Mouse (Mus musculus): ENCODE results near the gene Vgll4. TPM values are rescaled to one million over a fixed set of nuclear protein-coding genes. Genes with fewer than 3 reads are reported as not detected.

Vgll4 gene
- polyA plus RNA-seq, 1 experiment from 2014 or later = 111 TPM

GRCm38 (mm10) chr6:114882212-114882611, 87.6 kb downstream of the Vgll4 start:
- peak overlapping the region; percentile 38 for H3K4me3 ChIP-seq
- DNase-seq (ENCODE audit: low spot score) = no peak
- H3K4me1 ChIP-seq = peaks cover 97% of the 10 kb centered on the region
- H3K36me3 ChIP-seq (replicated peaks) = peaks cover 51% of the 10 kb centered on the region
- H3K9me3 ChIP-seq = no peaks in the 10 kb centered on the region; the same call in 1 of the 2 replicates
- WGBS = 31% methylated on average over 5 of the region's 5 CpGs
- no peaks in the 10 kb centered on the region for H3K27me3 ChIP-seq (replicated peaks; ENCODE audit: low read depth, poor library complexity, severe bottlenecking)
- peak overlapping the region; percentile 86 for H3K27ac ChIP-seq (replicated peaks)

DNA sequence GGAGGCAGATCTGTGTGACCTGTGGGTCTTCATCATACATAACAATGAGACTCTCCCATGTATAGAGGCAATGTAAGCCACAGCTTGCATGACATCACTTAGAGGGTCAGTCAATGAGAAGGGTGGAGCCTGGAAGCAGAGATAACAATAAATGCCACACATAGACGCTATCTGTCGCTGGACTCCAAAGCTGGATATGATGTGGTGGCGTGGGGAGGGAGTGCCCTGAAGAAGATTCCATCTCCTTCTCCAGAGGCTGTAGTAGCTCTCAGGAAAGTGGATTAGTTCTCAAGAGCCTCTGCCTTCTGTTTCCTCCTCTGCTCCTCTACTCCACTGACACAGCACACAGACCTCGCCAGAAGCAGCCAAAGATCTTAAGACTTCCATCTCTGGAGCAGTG, 89.0 kb downstream of the Vgll4 start:
- Histone ChIP-seq H3K4me3 (no peak overlapping the region), H3K27ac (replicated peaks) (0 out of 2 replicates have a peak overlapping the region, but pooled peaks have one; percentile 63), H3K27me3 (replicated peaks; ENCODE audit: low read depth, poor library complexity, severe bottlenecking) (no peaks in the 10 kb centered on the region), H3K9me3 (no peaks in the 10 kb centered on the region; the same call in 1 of the 2 replicates), H3K4me1 (peaks cover 97% of the 10 kb centered on the region), H3K36me3 (replicated peaks) (peaks cover 38% of the 10 kb centered on the region)
- no peak for DNase-seq (ENCODE audit: low spot score)
- 85% methylated on average over 4 of the region's 4 CpGs for WGBS

DNA sequence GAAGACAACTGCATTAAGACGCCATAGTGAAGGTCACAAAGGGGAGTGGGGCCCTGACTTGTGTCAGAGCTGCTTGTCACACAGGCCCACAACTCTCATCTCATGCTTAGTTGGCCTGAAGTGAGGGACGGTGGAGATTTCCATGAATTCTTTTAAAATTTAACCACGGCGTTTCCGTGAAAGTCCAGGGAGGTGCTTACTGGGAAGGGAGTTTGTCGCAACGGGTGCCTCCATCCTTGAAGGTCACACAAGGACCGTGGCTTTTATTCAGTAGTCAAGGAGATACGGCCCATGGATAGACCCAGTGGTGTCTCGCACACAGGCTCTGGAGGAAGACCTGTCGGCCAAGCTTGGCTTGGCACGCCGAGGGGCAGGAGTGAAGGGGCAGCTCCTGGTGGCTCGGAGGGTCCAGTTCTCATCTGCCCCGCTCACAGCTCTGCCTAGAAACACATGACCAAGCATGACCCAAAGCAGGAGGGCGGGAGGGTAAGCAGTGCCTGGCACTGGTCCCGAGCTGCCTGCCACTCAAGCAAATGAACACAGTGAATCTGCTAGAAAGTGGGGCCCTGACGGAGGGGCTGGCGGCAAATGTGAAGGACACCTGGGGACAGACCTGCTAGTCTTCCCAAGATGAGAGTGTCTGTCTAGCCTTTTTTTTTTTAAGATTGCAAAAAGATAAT, 90.8 kb downstream of the Vgll4 start:
- no peak overlapping the region for H3K4me3 ChIP-seq
- peaks cover 99% of the 10 kb centered on the region for H3K4me1 ChIP-seq
- no peaks in the 10 kb centered on the region; the same call in 1 of the 2 replicates for H3K9me3 ChIP-seq
- no peaks in the 10 kb centered on the region for H3K27me3 ChIP-seq (replicated peaks; ENCODE audit: low read depth, poor library complexity, severe bottlenecking)
- H3K27ac ChIP-seq (replicated peaks) = peak overlapping the region; percentile 36
- DNase-seq (ENCODE audit: low spot score) = no peak
- 91% methylated on average over 19 of the region's 19 CpGs for WGBS
- peaks cover 19% of the 10 kb centered on the region for H3K36me3 ChIP-seq (replicated peaks)

DNA sequence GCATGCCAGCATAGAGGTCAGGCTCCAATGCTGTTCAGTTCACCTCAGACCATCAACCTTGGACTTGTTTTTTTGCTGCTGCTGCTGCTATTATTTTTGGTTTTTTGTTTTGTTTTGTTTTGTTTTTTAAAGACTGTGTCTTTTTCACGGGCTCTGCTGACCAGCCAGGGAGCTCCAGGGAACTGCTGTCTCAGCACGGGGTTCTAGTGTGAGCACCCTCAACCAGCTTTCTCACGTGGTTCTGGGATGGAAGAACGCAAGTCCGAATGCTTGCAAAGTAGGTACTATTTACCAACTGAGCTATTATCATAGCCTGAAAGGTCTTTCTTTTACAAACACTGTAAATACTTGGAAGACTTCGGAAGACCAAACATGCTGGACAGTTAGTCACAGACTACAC, 93.2 kb downstream of the Vgll4 start:
- no peaks in the 10 kb centered on the region for H3K9me3 ChIP-seq
- no peaks in the 10 kb centered on the region for H3K27me3 ChIP-seq (replicated peaks; ENCODE audit: low read depth, poor library complexity, severe bottlenecking)
- H3K4me3 ChIP-seq = no peak overlapping the region
- peak overlapping the region; percentile 96 for H3K27ac ChIP-seq (replicated peaks)
- peaks cover 19% of the 10 kb centered on the region for H3K36me3 ChIP-seq (replicated peaks)
- no peak for DNase-seq (ENCODE audit: low spot score)
- 79% methylated on average over 6 of the region's 6 CpGs for WGBS
- H3K4me1 ChIP-seq = peaks cover 92% of the 10 kb centered on the region

GRCm38 (mm10) chr6:114876033-114876432, 93.8 kb downstream of the Vgll4 start:
- Histone ChIP-seq H3K4me1 (peaks cover 92% of the 10 kb centered on the region), H3K36me3 (replicated peaks) (peaks cover 24% of the 10 kb centered on the region), H3K9me3 (no peaks in the 10 kb centered on the region), H3K27me3 (replicated peaks; ENCODE audit: low read depth, poor library complexity, severe bottlenecking) (no peaks in the 10 kb centered on the region), H3K27ac (replicated peaks) (peak overlapping the region; percentile 96), H3K4me3 (peak overlapping the region; percentile 65; the same call in 1 of the 2 replicates)
- 23% methylated on average over 4 of the region's 4 CpGs for WGBS
- no peak for DNase-seq (ENCODE audit: low spot score)

DNA sequence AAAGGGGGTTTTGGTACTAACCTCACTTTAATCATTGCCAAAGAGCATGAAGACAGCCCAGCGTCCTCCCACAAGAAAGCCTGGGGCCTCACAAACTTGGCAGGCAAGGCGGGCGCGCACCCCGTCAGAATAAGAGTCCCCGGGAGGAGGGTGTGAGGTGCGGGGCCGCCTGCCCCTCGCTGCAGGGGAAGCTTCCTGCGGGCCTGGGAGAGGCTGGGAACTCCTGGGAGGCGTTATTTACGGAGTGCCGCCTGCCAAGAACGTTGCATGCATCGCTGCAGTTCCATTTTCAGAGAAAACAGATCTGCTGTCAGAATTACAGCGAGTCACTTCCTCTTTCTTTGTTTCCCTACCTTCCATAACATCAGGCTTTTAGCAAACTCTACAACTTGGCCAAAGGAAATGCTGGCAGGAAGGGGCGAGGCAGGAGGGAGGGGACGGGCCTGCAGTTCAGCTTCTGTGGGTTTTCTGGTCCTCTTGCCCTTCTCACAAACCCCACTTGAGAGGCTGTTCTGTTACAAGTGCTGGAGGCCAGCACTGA, 94.7 kb downstream of the Vgll4 start:
- Histone ChIP-seq H3K27me3 (replicated peaks; ENCODE audit: low read depth, poor library complexity, severe bottlenecking) (no peaks in the 10 kb centered on the region), H3K36me3 (replicated peaks) (peaks cover 28% of the 10 kb centered on the region), H3K9me3 (no peaks in the 10 kb centered on the region), H3K27ac (replicated peaks) (peak overlapping the region; percentile 96), H3K4me3 (peak overlapping the region; percentile 65), H3K4me1 (peaks cover 92% of the 10 kb centered on the region)
- peak; percentile 95 for DNase-seq (ENCODE audit: low spot score)
- under 1% methylated on average over 18 of the region's 18 CpGs for WGBS

DNA sequence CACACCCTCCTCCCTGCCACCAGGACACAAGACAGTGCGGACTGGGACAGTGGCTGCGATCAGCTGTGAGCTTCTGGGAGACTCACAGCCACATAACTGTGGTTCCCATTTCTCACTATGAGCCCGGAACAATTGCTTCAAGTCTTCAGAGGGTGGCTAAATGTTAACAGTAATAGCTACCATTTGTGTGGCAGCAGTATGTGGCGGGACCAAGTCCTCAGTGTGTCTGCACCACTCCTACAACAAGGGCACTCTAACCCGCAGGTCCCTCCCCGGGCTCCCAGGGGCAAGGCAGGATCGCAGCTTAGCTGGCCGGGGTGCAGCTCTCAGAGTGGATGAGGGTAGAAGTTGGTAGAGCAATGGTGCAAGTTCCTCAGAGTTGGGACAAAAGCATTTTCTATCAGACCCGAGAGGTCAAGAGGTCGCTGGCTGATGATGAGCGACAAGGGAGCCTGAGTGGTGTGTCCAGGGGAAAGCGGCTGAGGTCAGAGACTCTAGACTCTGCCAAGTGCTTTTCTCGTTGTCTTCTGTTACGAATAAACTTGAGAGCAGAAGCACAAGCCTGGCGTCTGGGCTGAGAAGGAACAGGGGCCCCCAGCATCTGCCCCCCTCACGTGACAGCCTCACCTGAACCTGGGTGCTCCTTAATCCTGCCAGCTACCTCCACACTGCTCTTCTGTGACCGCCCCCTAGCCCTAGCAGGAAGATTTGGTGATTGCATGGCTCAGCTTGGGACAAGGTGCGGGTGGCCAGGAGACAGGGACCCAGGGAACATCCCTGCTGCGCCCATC, 95.5 kb downstream of the Vgll4 start:
- Histone ChIP-seq H3K9me3 (no peaks in the 10 kb centered on the region), H3K4me1 (peaks cover 93% of the 10 kb centered on the region), H3K27ac (replicated peaks) (peak overlapping the region; percentile 96), H3K36me3 (replicated peaks) (peaks cover 25% of the 10 kb centered on the region), H3K4me3 (peak overlapping the region; percentile 65), H3K27me3 (replicated peaks; ENCODE audit: low read depth, poor library complexity, severe bottlenecking) (no peaks in the 10 kb centered on the region)
- 8% methylated on average over 19 of the region's 19 CpGs for WGBS
- peak; percentile 63 for DNase-seq (ENCODE audit: low spot score)

DNA sequence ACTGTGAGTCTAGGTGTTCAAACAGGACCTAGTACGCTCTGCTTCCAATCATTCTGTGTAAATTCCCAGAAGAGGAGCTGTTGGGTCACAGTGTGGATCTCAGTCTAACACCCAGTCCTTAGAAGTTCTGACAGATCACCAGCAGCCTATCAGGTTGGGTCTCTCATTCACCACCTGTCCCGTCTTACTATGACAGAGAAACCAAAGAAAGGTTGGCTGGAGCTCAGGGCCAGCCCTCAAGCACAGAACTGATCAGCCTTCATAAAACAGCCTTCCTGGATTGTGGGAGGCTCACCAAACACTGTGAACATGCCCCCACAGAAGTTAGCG, 96.0 kb downstream of the Vgll4 start:
- H3K4me1 ChIP-seq = peaks cover 93% of the 10 kb centered on the region
- no peaks in the 10 kb centered on the region for H3K27me3 ChIP-seq (replicated peaks; ENCODE audit: low read depth, poor library complexity, severe bottlenecking)
- DNase-seq (ENCODE audit: low spot score) = no peak
- WGBS = 62% methylated on average over 3 of the region's 3 CpGs
- peak overlapping the region; percentile 65 for H3K4me3 ChIP-seq
- H3K36me3 ChIP-seq (replicated peaks) = peaks cover 24% of the 10 kb centered on the region
- no peaks in the 10 kb centered on the region for H3K9me3 ChIP-seq
- H3K27ac ChIP-seq (replicated peaks) = peak overlapping the region; percentile 96

GRCm38 (mm10) chr6:114871010-114871660, 98.7 kb downstream of the Vgll4 start:
- Histone ChIP-seq H3K27me3 (replicated peaks; ENCODE audit: low read depth, poor library complexity, severe bottlenecking) (no peaks in the 10 kb centered on the region), H3K27ac (replicated peaks) (peak overlapping the region; percentile 55; the same call in 1 of the 2 replicates), H3K4me3 (no peak overlapping the region), H3K4me1 (peaks cover 77% of the 10 kb centered on the region), H3K36me3 (replicated peaks) (peaks cover 31% of the 10 kb centered on the region), H3K9me3 (no peaks in the 10 kb centered on the region)
- WGBS = 86% methylated on average over 14 of the region's 14 CpGs
- no peak for DNase-seq (ENCODE audit: low spot score)

DNA sequence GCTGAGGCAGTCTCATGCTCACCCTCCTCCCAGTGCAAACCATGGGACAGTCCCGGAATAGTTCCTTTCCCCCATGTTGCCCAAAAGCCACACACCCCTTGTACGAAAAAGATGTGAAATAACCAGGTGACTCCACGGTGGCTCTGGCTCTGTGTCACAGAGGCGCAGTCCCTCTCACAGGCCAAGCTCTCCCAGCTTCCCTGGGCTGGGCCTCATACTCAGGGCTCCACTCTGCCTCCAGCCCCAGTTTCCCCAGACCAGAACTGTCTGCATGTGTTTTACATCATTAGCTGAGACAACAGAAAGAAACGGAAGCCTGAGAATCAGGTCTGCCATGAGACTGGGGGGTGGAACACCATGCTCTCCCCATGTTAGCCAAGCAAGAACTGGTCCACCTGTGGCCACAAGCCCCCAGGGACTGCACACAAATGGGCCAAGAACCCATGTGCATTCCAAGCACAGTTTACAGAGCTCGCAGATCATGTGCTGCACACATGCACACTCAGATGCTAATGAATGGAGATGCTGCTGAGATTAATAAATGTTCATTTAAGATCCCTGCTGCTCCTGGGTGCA, 100.2 kb downstream of the Vgll4 start:
- no peaks in the 10 kb centered on the region for H3K27me3 ChIP-seq (replicated peaks; ENCODE audit: low read depth, poor library complexity, severe bottlenecking)
- H3K27ac ChIP-seq (replicated peaks) = peak overlapping the region; percentile 59
- DNase-seq (ENCODE audit: low spot score) = no peak
- H3K36me3 ChIP-seq (replicated peaks) = peaks cover 33% of the 10 kb centered on the region
- no peak overlapping the region; the same call in 1 of the 2 replicates for H3K4me3 ChIP-seq
- WGBS = 70% methylated on average over 6 of the region's 6 CpGs
- H3K4me1 ChIP-seq = peaks cover 62% of the 10 kb centered on the region
- H3K9me3 ChIP-seq = no peaks in the 10 kb centered on the region

DNA sequence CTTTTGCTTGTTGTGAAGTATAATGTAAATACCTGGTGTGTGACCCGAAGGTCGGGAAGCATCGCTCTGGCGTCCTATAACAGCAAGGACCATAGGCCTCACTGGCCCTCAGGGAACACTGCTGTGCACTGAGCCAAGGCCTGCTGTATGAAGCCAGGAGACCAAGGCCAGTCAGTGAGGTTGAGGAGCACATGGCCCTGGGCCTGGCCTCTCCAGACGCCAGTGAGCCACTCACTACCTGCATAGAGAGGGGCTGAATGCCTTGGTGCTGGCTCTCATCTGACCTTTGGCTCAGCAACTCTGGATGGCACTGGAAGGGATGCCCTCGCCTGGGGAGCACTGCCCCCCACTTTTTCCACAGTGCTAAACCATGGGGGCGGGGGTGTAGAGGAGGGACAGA, 101.1 kb downstream of the Vgll4 start:
- H3K4me3 ChIP-seq = no peak overlapping the region
- no peak for DNase-seq (ENCODE audit: low spot score)
- peaks cover 57% of the 10 kb centered on the region for H3K4me1 ChIP-seq
- no peaks in the 10 kb centered on the region for H3K9me3 ChIP-seq
- H3K27me3 ChIP-seq (replicated peaks; ENCODE audit: low read depth, poor library complexity, severe bottlenecking) = no peaks in the 10 kb centered on the region
- 0 out of 2 replicates have a peak overlapping the region, but pooled peaks have one; percentile 37 for H3K27ac ChIP-seq (replicated peaks)
- 83% methylated on average over 7 of the region's 7 CpGs for WGBS
- peaks cover 42% of the 10 kb centered on the region for H3K36me3 ChIP-seq (replicated peaks)

DNA sequence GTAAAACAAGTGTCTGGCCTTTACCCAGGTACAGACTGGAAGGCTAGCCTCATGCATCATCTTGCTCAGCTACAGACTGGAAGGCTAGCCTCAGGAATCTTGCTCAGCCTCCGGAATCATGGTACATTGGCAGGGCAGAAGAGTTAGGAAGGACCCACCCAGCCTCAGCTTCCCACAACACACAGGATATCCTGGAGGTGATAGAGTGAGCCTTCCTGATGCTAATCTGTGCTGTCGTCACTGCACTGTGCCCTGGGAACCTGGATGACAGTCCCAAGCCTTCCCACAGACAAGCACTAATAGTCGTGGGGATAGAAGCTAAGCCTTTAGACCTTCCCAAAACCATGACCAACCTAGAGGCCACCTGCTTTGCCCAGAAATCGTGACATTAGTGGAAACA, 103.2 kb downstream of the Vgll4 start:
- Histone ChIP-seq H3K36me3 (replicated peaks) (peaks cover 61% of the 10 kb centered on the region), H3K4me3 (no peak overlapping the region), H3K27ac (replicated peaks) (no peak overlapping the region), H3K9me3 (no peaks in the 10 kb centered on the region), H3K27me3 (replicated peaks; ENCODE audit: low read depth, poor library complexity, severe bottlenecking) (no peaks in the 10 kb centered on the region), H3K4me1 (peaks cover 49% of the 10 kb centered on the region)
- no peak for DNase-seq (ENCODE audit: low spot score)
- WGBS = 86% methylated on average over 4 of the region's 4 CpGs
